Mouse (Mus musculus) olfactory bulb, adult 2 months (tissue): ENCODE measurements around the gene Ppp1r12a.

ENCODE experiments used
- CTCF ChIP-seq: fragments of 200-500 bp; IDR thresholded peaks from 2 replicates; pipeline ENCODE4 v1.5.1; 2012; ENCODE audit warnings: low read depth, mild to moderate bottlenecking, low read length, moderate library complexity; ENCODE audit not compliant: insufficient read depth
- POLR2A ChIP-seq: fragments of 200-500 bp; IDR thresholded peaks from 2 replicates; pipeline ENCODE4 v1.6.1; 2012; ENCODE audit warnings: mild to moderate bottlenecking, low read depth, low read length, moderate library complexity; ENCODE audit not compliant: insufficient read depth

DNA sequence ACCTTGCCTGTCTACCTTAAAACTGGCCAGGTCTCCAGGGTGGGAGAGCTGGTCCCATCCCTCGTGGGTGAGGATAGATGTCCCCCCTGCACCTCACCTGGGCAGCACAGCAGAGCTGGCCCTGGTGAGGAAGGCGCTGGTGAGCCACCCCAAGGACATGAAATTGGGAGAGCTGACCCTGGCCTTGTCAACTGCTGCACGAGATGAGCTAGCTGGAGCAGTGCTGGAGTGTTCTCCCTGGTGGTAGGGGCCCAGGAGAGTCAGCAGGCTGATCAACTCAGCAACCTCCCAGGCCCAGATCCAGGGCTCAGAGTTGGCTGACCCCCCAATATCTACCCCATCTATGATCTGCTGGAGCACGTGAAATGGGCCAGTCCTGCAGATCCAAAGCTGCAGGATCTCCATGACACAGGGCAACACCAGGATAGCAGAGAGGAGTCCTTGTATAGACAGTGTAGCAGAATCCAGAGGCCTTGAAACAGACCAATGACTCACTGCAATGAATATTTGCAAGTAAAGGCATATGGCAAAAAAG, 17.9 kb upstream of the Ppp1r12a start:
- TF ChIP-seq CTCF, result no peak
- no peak for TF ChIP-seq POLR2A
